Mouse (Mus musculus): ENCODE data around the gene Gm6020.

GRCm38 (mm10) chr19:61199836-61200235 lies 16.1 kb downstream of the Gm6020 start:
- TF ChIP-seq POLR2A (IDR thresholded peaks at IDR 0.05; ENCODE audit: extremely low read depth, insufficient read depth, low read length) (no peak), CTCF (IDR thresholded peaks at IDR 0.05; ENCODE audit: low read depth, low read length) (no peak)
